Mouse (Mus musculus) yolk sac, embryonic 10.5 days (tissue): ENCODE measurements at regions not wholly inside any gene's neighbourhood (a gene's known extent, or its start where the extent isn't known, plus 50 kb on each side); places are given as distances from the start of the nearest gene placed in this dataset.

Experiments used
- DNase-seq: peaks from one replicate; pipeline ENCODE4 v3.0.0-alpha.2; 2017; ENCODE audit warnings: low spot score

DNA sequence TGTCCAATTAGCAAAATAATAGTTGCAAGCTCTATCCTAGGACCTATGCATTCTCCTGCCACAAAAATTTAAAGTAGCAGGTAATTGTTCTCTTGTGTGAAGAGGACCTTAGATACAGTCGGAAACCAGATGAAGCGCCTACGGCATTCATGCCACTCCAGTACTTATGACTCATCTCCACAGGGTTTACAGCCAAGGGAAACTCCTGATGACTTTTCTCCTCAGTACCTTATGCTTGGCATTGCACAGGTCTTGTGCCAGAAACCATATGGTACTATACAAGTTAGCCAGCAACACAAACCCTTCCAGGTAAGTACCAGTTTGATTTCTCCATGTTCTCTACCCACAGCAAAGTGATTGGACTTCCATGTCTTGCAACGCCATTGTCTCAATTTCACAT is 606.3 kb upstream of the Dmac1 start:
- DNase-seq = no peak

GRCm38 (mm10) chr4:75869771-75870170 is 591.7 kb upstream of the Dmac1 start:
- no peak for DNase-seq

DNA sequence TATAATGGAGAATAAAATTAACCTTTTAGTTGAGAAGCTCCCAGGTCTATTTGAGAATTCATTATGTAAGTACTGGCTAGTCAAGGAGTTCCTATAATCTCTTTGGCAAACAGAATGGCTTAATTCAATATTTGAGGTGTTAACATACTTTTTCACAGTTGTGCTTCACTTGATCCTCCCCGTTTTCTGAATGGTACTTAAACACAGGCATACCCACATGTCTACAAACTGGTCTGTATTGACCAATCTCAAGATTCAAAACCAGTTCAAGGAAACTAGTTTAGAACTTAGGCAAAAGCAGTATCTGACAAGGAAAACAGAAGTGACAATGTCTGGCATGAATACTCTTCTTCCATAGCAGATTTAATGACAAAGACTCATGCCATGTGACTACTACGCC is 583.0 kb upstream of the Dmac1 start:
- DNase-seq = no peak

GRCm38 (mm10) chr4:75857769-75858408 is 579.8 kb upstream of the Dmac1 start:
- DNase-seq = no peak

GRCm38 (mm10) chr4:75855688-75856296 is 577.7 kb upstream of the Dmac1 start:
- DNase-seq = peak; percentile 14

GRCm38 (mm10) chr4:75850343-75850742 is 572.2 kb upstream of the Dmac1 start:
- DNase-seq = no peak

DNA sequence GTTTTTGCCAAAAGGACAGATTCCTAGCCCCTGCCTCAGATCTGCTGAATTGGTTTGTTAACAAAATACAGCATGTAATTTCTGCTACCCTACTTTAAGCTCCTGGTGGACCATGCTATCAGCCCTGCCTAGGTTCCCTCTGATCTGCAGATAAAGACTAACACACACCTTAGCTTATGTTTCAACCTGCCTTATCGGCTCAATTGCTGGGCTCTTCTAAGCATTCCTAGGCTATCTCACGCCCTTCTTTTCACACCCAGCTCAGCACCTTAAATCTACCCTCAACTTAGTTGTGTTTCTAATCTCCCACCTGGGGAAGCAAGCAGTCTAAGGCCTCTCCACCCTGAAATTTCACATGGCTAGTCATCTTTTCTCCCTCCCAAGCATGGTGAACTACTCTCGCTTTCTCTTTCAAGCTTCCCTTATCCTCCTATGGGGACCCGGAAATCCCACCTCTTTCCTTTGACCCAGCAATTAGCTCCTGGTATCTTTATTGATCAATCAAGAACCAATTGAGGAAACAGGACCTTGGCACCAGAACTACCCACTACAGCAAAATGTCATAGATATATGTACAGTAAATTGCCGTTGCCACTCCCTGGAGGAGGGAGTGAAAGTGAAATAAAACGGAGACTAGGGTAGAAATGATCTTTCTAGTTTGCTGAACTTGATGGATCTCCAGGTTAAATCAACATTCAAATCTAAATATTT is 569.7 kb upstream of the Dmac1 start:
- no peak for DNase-seq

GRCm38 (mm10) chr4:75845021-75845420 is 566.9 kb upstream of the Dmac1 start:
- DNase-seq = no peak

DNA sequence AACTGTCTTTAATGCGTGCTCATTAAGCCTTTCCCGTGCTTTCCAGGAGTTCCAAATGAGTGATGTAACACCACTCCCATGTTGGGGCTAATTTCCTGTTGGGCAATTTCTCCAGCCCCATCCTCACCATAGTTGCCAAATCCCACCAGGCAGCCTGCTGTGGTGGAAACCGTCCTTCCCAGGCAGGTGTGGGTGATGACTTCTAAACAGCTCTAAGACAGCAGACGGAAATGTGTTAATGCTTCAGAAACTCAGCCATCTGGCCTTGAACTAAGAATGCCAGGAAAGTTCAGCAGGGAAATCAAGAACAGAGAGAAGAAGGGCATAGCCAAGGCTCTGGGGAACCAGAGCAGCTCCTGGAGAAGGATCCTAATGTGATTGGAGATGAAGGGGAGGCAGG is 560.5 kb upstream of the Dmac1 start:
- no peak for DNase-seq

- no peak for DNase-seq
These were observed 549.1 kb upstream of the Dmac1 start for GRCm38 (mm10) chr4:75827082-75827711.

GRCm38 (mm10) chr4:75819193-75819603 is 541.1 kb upstream of the Dmac1 start:
- DNase-seq = no peak

DNA sequence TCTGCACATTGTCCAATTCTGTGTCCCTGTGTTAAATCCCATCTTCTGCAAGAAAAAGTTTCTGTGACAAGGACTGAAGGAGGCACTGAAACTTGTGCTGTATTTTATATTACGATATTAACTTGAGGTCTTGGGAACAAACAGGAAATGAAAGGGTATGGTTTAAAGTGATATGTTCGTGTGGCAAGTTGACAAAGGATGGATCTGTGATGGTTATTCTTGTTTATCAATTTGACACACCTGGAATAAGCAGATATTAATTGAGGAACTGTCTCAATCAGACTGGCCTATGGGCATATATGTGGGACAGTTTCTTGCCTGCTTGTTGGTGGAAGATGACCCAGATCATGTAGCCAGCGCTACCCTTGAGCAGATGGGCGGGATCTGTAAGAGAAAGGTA is 537.9 kb upstream of the Dmac1 start:
- no peak for DNase-seq

DNA sequence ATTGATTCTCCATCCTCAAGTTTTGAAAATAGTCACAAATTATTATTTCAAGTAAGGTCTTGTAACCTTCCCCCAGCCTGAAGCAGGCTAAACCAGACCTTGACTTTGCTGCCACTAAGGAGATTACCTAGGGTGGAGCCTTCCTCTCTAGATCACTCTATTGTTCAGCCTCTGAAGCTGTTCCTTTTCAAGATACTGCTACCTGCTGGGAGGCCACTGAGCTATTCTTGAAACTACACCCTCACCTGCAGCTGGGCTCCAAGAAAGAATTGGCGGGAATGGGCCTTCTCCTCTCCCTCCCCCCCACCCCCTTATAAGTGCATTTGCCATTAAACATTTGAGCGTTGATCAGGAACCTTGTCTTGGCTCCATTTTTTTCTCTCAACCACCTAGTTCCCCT is 534.2 kb upstream of the Dmac1 start:
- DNase-seq = no peak

- no peak for DNase-seq
These were observed 523.8 kb upstream of the Dmac1 start for GRCm38 (mm10) chr4:75801870-75802269.

DNA sequence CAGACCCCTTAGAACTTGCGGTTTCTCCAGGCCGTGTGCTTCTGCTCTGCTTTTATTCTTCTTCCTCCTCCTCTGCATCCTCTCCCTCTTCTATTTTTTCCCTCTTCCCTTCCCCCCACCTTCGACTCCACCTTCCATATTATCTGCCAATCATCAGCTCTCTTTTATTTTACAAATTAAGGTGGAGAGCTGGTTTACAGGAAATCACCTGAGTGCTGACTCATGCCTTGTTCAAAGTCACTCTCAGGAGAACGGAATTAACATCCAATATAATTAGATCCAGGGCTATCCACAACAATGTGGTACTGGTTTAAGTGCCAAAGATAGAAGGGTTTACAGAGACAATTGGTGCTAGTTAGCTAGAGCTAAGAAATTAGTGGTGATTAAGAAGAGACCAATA is 523.1 kb upstream of the Dmac1 start:
- DNase-seq = no peak

DNA sequence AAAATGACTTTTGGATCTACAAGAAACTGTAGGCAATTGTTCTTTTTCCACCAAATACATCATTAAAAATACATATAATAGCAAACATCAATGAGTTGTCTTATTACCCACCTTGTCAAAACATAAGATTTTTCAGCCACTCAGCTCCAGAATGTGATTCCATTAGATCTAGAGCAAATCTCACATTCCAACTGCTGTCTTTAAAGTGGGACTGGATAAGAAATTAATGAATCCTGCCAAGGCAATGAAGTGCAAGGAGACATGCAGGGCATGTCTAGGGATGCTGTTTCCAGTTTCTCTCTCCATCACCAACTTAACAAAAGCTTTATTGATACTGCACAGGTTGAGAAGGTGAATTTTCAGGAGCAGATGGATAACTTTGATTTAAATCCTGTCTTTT is 513.7 kb upstream of the Dmac1 start:
- DNase-seq = no peak

- DNase-seq = no peak
These were observed 513.0 kb upstream of the Dmac1 start for GRCm38 (mm10) chr4:75790920-75791589.

- no peak for DNase-seq
These were observed 509.3 kb upstream of the Dmac1 start for GRCm38 (mm10) chr4:75787405-75787804.

DNA sequence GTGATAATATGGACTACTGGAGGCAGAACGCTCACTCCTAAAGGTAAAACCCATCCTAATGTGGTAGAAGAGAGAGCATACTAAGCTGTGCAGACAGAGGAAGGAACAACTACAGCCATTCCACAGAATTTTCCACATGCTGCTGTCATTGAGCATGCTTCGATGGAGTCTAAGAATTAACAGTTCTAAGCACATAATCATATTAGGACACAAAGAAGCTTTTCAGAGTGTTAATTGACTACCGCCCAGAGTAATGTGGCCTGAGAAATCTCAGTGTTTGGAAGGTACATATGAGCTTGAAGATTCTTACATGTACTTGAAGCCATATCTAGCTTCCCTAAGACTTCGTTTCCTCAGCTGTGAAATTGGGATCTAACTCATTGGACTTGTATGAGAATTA is 508.3 kb upstream of the Dmac1 start:
- no peak for DNase-seq

- no peak for DNase-seq
These were observed 501.4 kb upstream of the Dmac1 start for GRCm38 (mm10) chr4:75779492-75779891.

GRCm38 (mm10) chr4:75764141-75764540 is 486.0 kb upstream of the Dmac1 start:
- no peak for DNase-seq

GRCm38 (mm10) chr4:75744605-75745004 is 466.5 kb upstream of the Dmac1 start:
- no peak for DNase-seq

- DNase-seq = no peak
These were observed 463.5 kb upstream of the Dmac1 start for GRCm38 (mm10) chr4:75741585-75741984.
